Mouse (Mus musculus) liver, adult 2 months (tissue): ENCODE measurements around the gene Tada2b.

Experiments
- CTCF ChIP-seq: fragments of 200-500 bp; IDR thresholded peaks from 2 replicates; pipeline ENCODE4 v1.5.1; 2011; ENCODE audit warnings: low read depth, low read length, control low read depth
- POLR2A ChIP-seq: fragments of 200-500 bp; IDR thresholded peaks from 2 replicates; pipeline ENCODE4 v1.6.1; 2011; ENCODE audit warnings: low read length, control low read depth; ENCODE audit not compliant: insufficient read depth; ENCODE audit errors: extremely low read depth

GRCm38 (mm10) chr5:36508351-36508750, 24.3 kb upstream of the Tada2b start:
- TF ChIP-seq CTCF (no peak), POLR2A (no peak)
